Mouse (Mus musculus): ENCODE measurements around the gene 1700001K19Rik. TPM values are rescaled to one million over a fixed set of nuclear protein-coding genes. Genes with fewer than 3 reads are reported as not detected.
"Not testable (repeated sequence)": the region's sequence is repeated elsewhere in the genome, so short reads cannot be mapped to it uniquely, and the experiment has no call there.

The 1700001K19Rik gene
- total and polyA plus RNA-seq, 3 experiments, result not detected

DNA sequence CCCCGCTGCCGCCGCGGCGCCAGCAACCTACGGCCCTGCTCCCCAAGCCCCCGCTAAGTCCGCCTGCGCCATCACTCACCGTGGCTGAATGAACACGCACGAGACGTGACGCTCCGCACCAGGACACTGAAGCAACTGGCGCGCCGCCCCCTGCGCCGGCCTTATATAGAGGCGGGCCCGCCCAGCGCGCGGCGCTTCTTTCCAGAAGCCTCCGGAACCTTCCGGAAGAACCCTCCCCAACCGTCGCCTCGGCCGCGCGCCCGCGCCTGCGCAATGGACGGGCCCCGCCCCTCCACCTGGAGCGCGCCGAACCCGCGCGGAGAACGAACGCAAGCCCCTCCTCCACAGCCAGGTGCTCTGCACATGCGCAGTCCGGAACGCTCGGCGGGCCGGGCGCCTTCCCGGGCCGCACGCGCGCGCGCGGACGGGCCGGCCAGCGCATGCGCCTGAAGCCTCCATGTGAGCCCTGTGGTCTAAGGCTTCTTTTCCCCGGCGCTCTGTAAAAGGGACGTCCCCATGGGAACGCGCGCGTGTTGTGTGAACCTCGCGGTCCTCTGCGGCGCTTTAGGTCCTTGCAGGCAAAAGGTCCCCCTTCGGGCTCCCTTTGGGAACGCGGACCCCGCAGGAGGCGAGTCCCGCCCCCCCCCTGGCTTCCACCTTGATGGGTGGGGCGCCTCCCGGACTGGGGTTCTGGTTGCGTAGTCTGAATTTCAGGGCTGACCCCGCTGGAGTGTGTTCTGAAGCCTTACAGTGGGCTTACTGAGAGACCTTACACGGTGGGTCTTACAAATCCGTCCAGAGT is 14.0 kb upstream of the 1700001K19Rik start:
- peak; percentile 98 for DNase-seq

DNA sequence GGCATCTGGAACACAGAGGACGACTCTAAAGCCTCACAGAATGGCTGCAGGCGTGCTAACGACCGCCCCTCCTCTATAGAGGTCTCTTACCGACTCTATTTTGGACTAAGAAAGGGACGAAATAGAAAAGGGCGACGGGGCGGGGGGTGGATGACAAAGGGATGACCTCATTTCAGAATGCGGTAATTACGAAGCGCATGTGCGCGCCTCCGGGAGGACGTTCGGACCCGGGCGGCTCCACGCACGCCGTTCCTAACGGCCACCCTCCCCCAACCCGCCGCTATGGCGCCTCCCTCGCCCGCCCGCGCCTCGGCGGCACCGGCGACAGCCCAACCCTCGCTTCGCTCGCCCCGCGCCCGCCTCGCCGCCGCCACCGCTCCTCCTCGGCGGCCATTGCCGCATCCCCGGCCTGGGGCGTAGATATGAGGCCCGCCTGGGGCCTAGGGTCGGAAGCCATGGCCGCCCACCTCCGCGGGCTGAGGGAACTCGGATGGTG is 13.3 kb upstream of the 1700001K19Rik start:
- peak; percentile 77 for DNase-seq

DNA sequence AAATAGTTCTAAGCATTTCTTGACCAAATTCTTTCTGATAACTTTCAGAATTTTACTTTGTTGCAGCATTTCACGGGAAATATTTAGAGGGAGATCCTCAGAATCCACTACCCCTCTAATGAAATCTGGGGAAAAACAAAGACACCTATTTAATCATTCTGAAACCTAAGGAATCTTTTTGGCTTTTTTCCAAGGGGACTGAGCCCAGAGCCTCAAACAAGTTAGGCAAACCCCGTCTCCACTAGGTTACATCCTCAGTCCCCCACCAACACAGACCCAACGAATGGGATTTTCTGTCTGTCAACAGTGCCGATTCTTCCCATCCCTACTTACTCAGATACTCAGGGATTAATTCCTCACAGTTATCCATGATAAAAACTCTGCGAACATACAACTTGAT is 11.0 kb upstream of the 1700001K19Rik start:
- DNase-seq, result not testable (repeated sequence)

- DNase-seq, result no peak
Measured at GRCm38 (mm10) chr12:110689919-110690643, 7.7 kb upstream of the 1700001K19Rik start.

DNA sequence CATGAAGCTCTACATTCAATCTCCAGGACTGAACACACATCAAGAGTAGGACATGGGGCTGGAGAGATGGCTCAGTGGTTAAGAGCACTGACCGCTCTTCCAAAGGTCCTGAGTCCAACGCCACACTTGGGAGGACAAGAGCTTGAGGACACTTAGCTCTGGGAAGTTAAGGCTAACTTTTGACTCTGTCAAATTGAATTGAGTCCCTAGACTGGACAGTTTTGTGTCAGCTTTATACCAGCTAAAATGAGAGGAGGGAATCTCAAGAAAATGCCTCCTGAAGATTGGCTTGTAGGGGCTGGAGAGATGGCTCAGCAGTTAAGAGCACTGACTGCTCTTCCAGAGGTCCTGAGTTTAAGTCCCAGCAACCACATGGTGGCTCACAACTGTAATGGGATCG is 6.5 kb upstream of the 1700001K19Rik start:
- DNase-seq, result not testable (repeated sequence)

DNA sequence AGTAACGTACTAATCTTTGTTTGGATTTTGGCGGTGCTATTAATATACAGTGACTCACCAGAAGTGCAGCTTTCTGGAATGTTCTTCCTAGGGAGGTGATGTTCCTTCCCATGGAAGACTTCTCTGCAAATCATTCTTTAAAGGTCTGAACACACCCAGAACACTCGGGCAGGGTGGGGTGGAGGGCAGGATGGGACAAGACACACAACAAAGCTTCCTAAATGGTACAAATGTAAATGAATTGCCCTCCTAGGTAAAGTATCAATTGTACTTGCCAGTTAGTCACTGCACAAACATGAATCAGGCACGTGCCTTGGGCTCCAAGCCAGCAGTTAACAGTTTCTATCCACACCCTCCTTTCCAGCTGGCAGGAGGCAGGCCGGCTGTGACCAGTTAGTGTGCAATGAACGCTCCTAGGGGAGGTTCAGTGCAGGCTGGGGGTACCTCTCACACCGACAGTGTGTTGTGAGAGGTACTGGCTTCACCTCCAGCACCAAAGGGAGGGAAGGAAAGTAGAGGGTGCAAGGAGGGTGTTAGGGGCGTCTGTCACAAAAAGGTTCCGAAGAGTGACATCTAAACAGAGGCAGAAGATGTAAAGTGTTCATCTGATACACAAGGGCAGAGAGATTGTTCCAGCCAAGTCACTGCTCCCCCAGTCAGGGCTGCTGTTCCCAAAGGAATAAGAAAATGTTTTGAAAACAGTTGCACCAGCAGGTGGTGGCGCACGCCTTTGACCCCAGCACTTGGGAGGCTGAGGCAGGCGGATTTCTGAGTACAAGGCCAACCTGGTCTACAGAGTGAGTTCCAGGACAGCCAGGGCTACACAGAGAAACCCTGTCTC is 5.7 kb upstream of the 1700001K19Rik start:
- DNase-seq, result peak; percentile 79

DNA sequence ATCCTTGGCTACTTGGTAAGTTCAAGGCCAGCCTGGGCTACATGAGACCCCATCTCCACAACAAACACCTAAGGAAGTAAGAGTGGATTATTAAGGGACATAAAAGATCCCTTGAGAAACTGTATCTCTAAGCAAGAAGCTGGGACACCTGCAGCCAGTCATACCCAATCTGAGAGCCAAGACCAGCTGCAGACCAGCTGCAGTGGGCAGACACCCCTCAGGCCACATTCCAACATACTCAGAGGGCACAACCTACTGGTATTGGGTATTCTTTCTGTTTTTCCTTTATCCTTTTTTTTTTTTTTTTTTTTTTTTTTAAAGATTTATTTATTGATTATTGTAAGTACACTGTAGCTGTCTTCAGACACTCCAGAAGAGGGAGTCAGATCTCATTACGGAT is 1.2 kb upstream of the 1700001K19Rik start:
- DNase-seq, result no peak

GRCm38 (mm10) chr12:110681878-110682277 is 541 bp downstream of the 1700001K19Rik start:
- DNase-seq, result no peak

DNA sequence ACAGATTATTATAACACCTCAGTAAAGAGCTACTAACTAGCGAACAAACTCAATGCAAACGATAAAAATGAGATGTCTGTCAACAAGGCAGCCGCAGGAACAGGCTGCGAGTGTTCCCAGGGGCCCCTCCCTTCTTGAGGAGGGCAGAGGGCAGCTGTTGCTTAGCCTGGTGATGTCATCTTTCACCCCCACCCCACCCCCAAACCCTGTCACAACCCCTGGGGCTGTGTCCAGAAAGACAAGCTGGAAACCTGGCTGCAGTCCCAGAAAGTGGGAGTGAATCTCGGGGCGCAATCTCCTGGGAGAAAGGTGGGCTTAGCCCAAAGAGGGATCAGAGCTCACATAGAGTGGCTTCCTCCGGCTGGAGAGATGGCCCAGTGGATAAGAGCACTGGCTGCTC is 1.2 kb downstream of the 1700001K19Rik start:
- peak; percentile 25 for DNase-seq

DNA sequence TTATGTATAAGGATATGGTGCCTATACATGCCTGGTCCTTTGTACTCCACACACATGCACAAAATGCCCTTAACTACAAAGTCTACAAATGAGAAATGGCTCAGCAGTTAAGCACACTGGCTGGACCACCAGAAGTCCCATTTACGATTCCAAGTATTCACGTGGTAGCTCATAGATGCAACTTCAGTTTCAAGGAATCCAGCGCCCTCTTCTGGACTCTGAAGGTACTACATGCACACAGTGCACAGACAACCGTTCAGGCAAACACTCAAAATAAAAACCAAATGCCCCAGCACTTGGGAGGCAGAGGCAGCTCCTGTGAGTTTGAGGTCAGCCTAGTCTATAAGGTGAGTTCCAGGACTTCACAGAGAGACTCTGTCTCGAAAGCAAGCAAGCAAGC is 8.2 kb downstream of the 1700001K19Rik start:
- no peak for DNase-seq

GRCm38 (mm10) chr12:110667466-110668077 is 14.8 kb downstream of the 1700001K19Rik start:
- DNase-seq, result no peak

DNA sequence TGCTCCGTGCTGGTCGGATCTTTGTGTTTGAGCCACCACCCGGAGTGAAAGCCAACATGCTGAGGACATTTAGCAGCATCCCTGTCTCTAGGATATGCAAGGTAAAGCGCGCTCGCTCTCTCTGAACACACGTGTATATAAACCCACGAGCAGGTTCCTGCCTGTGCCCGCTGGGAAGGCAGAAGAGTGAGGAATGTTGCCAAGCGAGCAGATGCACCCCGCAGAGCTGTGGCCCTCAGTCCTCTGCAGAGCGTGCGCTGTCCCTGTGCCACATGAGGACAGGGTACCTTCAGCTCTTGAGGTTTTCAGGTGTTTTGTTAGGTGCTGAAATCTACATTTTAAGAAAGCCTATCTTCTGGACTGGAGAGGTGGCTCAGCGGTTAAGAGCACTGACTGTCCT is 20.7 kb downstream of the 1700001K19Rik start:
- no peak for DNase-seq

- no peak for DNase-seq
Measured at GRCm38 (mm10) chr12:110651464-110651863, 31.0 kb downstream of the 1700001K19Rik start.

DNA sequence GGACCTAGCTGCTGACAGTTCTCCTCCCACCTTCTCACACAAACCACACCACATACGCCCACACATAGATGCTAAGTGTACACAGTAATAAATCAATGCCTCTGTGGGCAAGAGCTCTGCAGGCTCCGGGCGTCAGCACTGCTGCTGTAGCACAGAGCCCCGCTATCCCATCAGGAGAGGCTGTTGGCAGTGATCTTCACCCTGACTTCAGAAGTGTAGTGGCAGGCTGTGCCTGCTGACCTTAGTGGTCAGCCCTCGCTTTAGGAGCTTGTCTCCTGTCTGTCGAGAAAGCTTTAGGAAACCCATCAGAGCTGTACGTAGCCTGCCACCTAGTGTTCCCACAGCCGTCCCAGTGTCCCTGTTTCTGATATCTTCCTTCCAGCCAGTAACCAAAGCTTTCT is 32.2 kb downstream of the 1700001K19Rik start:
- no peak for DNase-seq

DNA sequence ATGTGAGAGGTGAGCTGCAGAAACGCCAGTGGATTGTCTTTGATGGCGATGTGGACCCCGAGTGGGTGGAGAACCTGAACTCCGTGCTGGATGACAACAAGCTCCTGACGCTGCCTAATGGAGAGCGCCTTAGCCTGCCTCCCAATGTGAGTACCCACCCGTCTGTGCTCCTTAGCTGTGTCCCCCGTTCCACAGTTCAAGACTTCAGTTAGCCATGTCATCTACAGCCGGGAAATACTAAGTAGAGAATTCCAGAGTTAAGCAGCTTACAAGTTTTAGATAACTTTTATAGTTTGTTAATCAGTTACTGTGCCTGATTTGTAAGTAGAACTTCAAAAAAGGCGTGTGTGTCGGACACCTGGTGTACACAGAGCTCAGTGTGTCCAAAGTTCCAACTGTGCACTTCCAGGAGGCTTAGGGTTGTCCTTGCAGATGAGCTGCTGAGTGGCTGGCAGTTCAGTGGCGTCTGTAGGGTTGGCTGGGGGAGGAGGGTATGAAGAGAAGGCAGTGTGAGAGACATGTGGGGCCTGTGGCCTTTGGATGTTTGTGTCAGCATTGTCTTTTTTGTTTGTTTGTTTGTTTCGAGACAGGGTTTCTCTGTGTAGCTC is 44.8 kb downstream of the 1700001K19Rik start:
- no peak for DNase-seq

DNA sequence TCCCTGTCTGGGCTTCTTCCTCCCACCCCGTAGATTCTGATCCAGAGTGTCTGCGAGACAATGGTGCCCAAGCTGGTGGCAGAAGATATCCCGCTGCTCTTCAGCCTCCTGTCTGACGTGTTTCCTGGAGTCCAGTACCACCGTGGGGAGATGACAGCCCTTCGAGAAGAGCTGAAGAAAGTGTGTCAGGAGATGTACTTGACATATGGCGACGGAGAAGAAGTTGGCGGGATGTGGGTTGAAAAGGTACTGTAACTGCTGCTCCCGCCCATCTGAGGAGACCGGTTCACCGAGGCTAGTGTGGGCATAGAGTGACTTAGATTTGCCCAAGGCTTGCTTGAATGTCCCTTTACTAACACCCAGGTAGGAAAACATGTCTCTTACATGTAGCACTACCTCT is 46.1 kb downstream of the 1700001K19Rik start:
- DNase-seq, result no peak

- DNase-seq, result no peak
Measured at GRCm38 (mm10) chr12:110630056-110630455, 52.4 kb downstream of the 1700001K19Rik start.

Data from adrenal gland, adult 2 months (tissue).